Mouse (Mus musculus) intestine, embryonic 14.5 days (tissue): ENCODE data around the gene Ttc6. TPM values are rescaled to one million over a fixed set of nuclear protein-coding genes. Genes with fewer than 3 reads are reported as not detected.

Experiments used
- ATAC-seq: fragments of 200-750 bp; cut with Nextera tagmentation; replicated peaks from 2 replicates; pipeline ENCODE4 v1.8.0; 2017; ENCODE audit warnings: low read depth, moderate number of reproducible peaks, moderate TSS enrichment, moderate library complexity; ENCODE audit not compliant: low FRiP score, low TSS enrichment
- DNase-seq: peaks from one replicate; pipeline ENCODE4 v3.0.0-alpha.2; 2018; ENCODE audit warnings: low spot score
- H3K27ac ChIP-seq: fragments of 300-500 bp; sonication (generic); 2 replicates; pipeline ENCODE4 v1.5.1; 2014; ENCODE audit warnings: low read depth, mild to moderate bottlenecking, control low read depth
- H3K27me3 ChIP-seq: fragments of 300-500 bp; sonication (generic); replicated peaks from 2 replicates; pipeline ENCODE4 v1.6.1; 2014; ENCODE audit warnings: low read length, control low read depth; ENCODE audit not compliant: control insufficient read depth, insufficient read depth
- H3K36me3 ChIP-seq: fragments of 300-500 bp; sonication (generic); 2 replicates; pipeline ENCODE4 v1.6.1; 2014; ENCODE audit warnings: low read length, control low read depth; ENCODE audit not compliant: control insufficient read depth, insufficient read depth
- H3K4me1 ChIP-seq: fragments of 300-500 bp; sonication (generic); replicated peaks from 2 replicates; pipeline ENCODE4 v1.6.1; 2014; ENCODE audit warnings: low read length, control low read depth, mixed read lengths; ENCODE audit not compliant: control insufficient read depth, insufficient read depth
- H3K4me2 ChIP-seq: fragments of 300-500 bp; sonication (generic); 2 replicates; pipeline ENCODE4 v1.6.1; 2014; ENCODE audit warnings: low read length
- H3K4me3 ChIP-seq: fragments of 300-500 bp; sonication (generic); 2 replicates; pipeline ENCODE4 v1.5.1; 2014; ENCODE audit warnings: low read depth, low read length, control low read depth, mixed read lengths
- H3K9ac ChIP-seq: fragments of 300-500 bp; sonication (generic); 2 replicates; pipeline ENCODE4 v1.6.1; 2014; ENCODE audit warnings: mild to moderate bottlenecking, low read length
- H3K9me3 ChIP-seq: fragments of 300-500 bp; sonication (generic); 2 replicates; pipeline ENCODE4 v1.6.1; 2016; ENCODE audit warnings: low read length, control low read depth; ENCODE audit not compliant: control insufficient read depth
- WGBS: fragments of 180-500 bp; shearing (Covaris S2); extraction: QIAGEN DNeasy Blood & Tissue Kit; methylation state at CpG from one replicate; pipeline ENCODE4 v1.1.7; 2014; 5-methylcytosine and 5-hydroxymethylcytosine counted together
- polyA plus RNA-seq: library from polyadenylated mRNA; unstranded; fragments of >200 nt; fragmentation: Nextera tagmentation; extraction: Ambion mirVana; gene quantifications from 2 replicates; pipeline ENCODE4 v1.2.1, GENCODE M21; 2014

The Ttc6 gene
- polyA plus RNA-seq, 1 experiment from 2014 or later: 1.7 TPM

- DNase-seq (peak; percentile 74), ATAC-seq (no peak)
- Histone ChIP-seq H3K4me2 (peak overlapping the region; percentile 35), H3K9ac (peak overlapping the region; percentile 37), H3K4me1 (0 out of 2 replicates have a peak, but pooled peaks cover 6% of the 10 kb centered on the region), H3K27me3 (peaks cover 100% of the 10 kb centered on the region), H3K27ac (peak overlapping the region; percentile 49), H3K36me3 (no peaks in the 10 kb centered on the region), H3K4me3 (peak overlapping the region; percentile 27), H3K9me3 (no peaks in the 10 kb centered on the region)
- WGBS: under 1% methylated on average over 15 of the region's 15 CpGs
Observed at GRCm38 (mm10) chr12:57549667-57550160, 14.2 kb upstream of the Ttc6 start.

DNA sequence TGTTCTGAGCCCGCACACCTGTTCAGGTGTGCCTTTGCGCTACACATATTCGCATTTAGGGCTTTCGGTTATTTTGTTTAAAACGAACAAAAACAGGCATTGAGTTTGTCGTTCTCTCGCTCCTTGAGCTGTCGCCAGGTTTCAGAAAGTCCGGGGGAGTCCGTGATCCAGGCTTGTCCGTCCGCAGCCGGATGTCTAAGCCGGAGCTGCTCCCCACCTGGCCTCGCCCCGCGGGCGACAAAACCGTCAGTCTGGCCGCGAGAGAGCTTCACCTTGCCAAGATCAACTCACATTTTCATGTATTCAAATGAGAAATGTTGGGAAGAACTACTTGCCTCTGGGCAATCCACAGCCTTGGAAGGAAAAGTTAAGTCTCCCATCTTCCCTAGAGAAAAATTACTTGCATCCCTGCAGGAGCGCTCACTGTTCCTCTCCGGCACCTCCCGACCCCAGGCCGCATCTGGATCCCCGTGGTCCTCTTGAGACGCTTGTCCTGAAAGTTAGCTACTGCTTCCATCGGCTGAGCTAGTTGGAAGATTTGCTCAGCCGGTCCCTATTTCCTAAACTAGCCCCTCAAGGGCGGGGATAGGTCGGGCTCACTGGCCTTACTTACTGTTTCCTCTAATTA, 13.6 kb upstream of the Ttc6 start:
- peak overlapping the region; percentile 49; the same call in 1 of the 2 replicates for H3K27ac ChIP-seq
- H3K27me3 ChIP-seq: peaks cover 100% of the 10 kb centered on the region
- ATAC-seq: no peak
- WGBS: 3% methylated on average over 31 of the region's 31 CpGs
- H3K4me2 ChIP-seq: peak overlapping the region; percentile 35
- no peaks in the 10 kb centered on the region for H3K9me3 ChIP-seq
- DNase-seq: peak; percentile 71
- H3K36me3 ChIP-seq: no peaks in the 10 kb centered on the region
- H3K4me3 ChIP-seq: peak overlapping the region; percentile 27
- 0 out of 2 replicates have a peak, but pooled peaks cover 4% of the 10 kb centered on the region for H3K4me1 ChIP-seq
- peak overlapping the region; percentile 37 for H3K9ac ChIP-seq

GRCm38 (mm10) chr12:57550881-57551280, 13.0 kb upstream of the Ttc6 start:
- no peak overlapping the region for H3K27ac ChIP-seq
- peak overlapping the region; percentile 35 for H3K4me2 ChIP-seq
- H3K27me3 ChIP-seq: peaks cover 100% of the 10 kb centered on the region
- no peaks in the 10 kb centered on the region for H3K4me1 ChIP-seq
- peak overlapping the region; percentile 27; the same call in 1 of the 2 replicates for H3K4me3 ChIP-seq
- 9% methylated on average over 8 of the region's 8 CpGs for WGBS
- H3K9ac ChIP-seq: peak overlapping the region; percentile 37; the same call in 1 of the 2 replicates
- DNase-seq (no peak), ATAC-seq (no peak)
- no peaks in the 10 kb centered on the region for H3K9me3 ChIP-seq
- H3K36me3 ChIP-seq: no peaks in the 10 kb centered on the region

DNA sequence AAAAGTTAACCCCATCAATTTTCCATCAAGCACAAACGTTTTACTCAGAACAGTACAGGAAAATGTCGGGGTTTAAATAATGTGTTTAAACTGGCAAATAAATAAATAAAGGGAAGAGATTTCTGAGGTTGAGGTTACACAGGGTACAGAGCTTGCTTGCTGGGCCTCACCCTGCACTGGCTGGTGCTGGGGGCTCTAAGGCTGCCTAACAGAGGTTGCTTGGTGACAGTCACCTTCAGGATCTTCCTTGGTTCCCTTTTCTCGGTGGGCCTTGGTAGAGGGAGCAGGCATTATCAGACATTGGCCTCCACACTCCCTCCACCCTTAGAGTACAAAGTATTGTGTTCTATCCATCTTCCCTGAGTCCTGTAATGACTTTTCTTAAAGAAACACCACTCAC, 11.6 kb upstream of the Ttc6 start:
- WGBS: 6% methylated on average over 3 of the region's 3 CpGs
- H3K4me3 ChIP-seq: no peak overlapping the region
- no peak for DNase-seq
- H3K9me3 ChIP-seq: no peaks in the 10 kb centered on the region
- no peak overlapping the region for H3K4me2 ChIP-seq
- H3K9ac ChIP-seq: no peak overlapping the region
- H3K27ac ChIP-seq: no peak overlapping the region
- ATAC-seq: no peak
- H3K4me1 ChIP-seq: no peaks in the 10 kb centered on the region
- no peaks in the 10 kb centered on the region for H3K36me3 ChIP-seq
- peaks cover 94% of the 10 kb centered on the region for H3K27me3 ChIP-seq

DNA sequence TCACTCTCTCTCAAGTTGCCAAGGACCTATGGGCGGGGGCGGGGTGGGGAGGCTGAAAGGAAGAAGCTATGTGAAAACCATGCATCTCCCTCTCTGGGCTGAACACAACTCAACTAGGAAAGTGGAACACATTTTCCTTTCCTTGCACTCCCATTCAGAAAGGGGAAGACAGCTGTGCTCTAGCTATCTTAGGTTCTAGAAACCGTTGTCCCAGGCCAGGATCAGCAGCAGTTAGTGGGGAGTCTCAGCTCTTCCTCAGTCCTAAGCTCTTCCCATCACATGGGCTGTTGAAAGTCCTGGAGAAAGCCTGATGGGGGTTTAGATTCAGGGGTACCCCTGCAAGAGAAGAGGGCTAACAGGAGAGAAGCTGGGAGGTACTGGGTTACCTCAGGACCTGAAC, 9.8 kb upstream of the Ttc6 start:
- WGBS: 47% methylated on average over 3 of the region's 3 CpGs
- Histone ChIP-seq H3K9ac (no peak overlapping the region), H3K4me1 (no peaks in the 10 kb centered on the region), H3K4me2 (no peak overlapping the region), H3K27ac (no peak overlapping the region), H3K36me3 (no peaks in the 10 kb centered on the region), H3K4me3 (no peak overlapping the region), H3K9me3 (no peaks in the 10 kb centered on the region), H3K27me3 (peaks cover 76% of the 10 kb centered on the region)
- ATAC-seq (no peak), DNase-seq (no peak)

- WGBS: 21% methylated on average over 9 of the region's 9 CpGs
- Histone ChIP-seq H3K9ac (no peak overlapping the region), H3K27ac (no peak overlapping the region), H3K4me3 (no peak overlapping the region), H3K9me3 (no peaks in the 10 kb centered on the region), H3K36me3 (no peaks in the 10 kb centered on the region), H3K27me3 (peaks cover 22% of the 10 kb centered on the region), H3K4me1 (no peaks in the 10 kb centered on the region; the same call in 1 of the 2 replicates), H3K4me2 (peak overlapping the region; percentile 23; the same call in 1 of the 2 replicates)
- no peak; the same call in 1 of the 2 replicates for ATAC-seq
- no peak for DNase-seq
Observed at GRCm38 (mm10) chr12:57571773-57572172, 7.9 kb downstream of the Ttc6 start.

DNA sequence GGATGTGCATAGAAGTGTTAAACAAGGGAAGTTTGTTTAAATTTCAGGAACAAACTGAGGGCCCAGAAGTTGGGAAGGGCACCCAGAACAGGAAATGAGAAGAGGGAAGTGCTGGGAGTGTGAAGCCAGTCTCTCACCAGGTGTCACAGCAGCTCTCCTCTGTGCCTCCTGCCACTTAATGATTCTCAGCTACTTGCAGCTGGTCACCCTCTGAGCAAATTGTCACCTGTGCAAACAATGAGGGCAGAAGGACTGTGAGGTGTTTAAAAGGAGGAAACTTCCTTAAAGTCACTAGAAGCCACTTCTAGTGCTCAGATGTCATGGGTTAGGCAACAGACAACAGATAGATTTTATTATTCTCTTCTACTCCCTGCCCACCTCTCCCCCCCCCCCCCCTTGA, 8.5 kb downstream of the Ttc6 start:
- Histone ChIP-seq H3K4me1 (no peaks in the 10 kb centered on the region; the same call in 1 of the 2 replicates), H3K4me2 (peak overlapping the region; percentile 23; the same call in 1 of the 2 replicates), H3K27me3 (peaks cover 23% of the 10 kb centered on the region), H3K9me3 (no peaks in the 10 kb centered on the region), H3K9ac (no peak overlapping the region), H3K4me3 (no peak overlapping the region), H3K36me3 (no peaks in the 10 kb centered on the region), H3K27ac (no peak overlapping the region)
- no peak for DNase-seq
- peak; percentile 64 for ATAC-seq

DNA sequence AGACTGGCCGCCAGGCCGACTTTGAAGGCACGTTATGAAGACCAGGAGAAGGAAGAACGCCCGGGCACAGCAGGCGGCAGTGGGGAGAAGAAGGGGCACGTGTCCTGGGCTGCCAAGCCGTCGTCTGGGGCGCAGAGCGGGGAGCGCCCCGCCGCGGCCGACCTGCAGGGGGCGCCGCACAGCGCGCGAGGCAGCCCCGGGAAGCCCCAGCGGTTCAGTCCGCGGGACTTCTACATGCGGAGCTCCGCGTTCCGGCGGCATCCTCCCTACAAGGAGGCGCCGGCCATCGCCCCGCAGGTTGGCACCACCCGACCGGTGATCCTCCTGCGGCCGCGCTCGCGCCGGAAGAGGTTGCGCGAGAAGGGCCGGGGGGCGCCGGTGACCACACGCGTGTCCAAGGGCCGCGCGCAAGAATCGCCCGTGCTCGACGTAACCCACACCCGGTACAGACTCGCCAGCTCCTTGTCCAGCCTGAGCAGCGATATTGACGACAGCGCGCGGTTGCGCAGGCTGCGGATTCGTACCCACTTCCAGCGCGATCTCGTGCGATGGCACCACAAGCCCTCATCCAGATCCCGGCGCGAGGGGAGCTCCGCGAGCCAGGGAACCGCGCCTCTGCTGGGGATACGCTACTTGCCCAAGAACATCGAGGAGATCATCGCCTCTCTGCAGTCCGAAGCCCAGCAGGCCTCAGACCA, 12.2 kb downstream of the Ttc6 start:
- no peaks in the 10 kb centered on the region for H3K9me3 ChIP-seq
- ATAC-seq (peak; percentile 89), DNase-seq (peak; percentile 81)
- 2% methylated on average over 78 of the region's 81 CpGs for WGBS
- H3K4me1 ChIP-seq: no peaks in the 10 kb centered on the region; the same call in 1 of the 2 replicates
- no peaks in the 10 kb centered on the region for H3K36me3 ChIP-seq
- peaks cover 23% of the 10 kb centered on the region for H3K27me3 ChIP-seq
- peak overlapping the region; percentile 46 for H3K4me3 ChIP-seq
- peak overlapping the region; percentile 52 for H3K9ac ChIP-seq
- H3K27ac ChIP-seq: no peak overlapping the region
- peak overlapping the region; percentile 81 for H3K4me2 ChIP-seq
